Mouse (Mus musculus): Measurements from ENCODE around the gene Cilp. TPM values are rescaled to one million over a fixed set of nuclear protein-coding genes. Genes with fewer than 3 reads are reported as not detected.

Gene Cilp
- polyA plus RNA-seq, 1 experiment, result not detected

- H3K27me3 ChIP-seq (ENCODE audit: control insufficient read depth), result no peaks in the 10 kb centered on the region
These were observed 21.7 kb upstream of the Cilp start for GRCm38 (mm10) chr9:65243249-65243648.

GRCm38 (mm10) chr9:65244036-65244806 is 20.8 kb upstream of the Cilp start:
- no peaks in the 10 kb centered on the region for H3K27me3 ChIP-seq (ENCODE audit: control insufficient read depth)
- no peaks in the 10 kb centered on the region for H3K9me3 ChIP-seq (ENCODE audit: control insufficient read depth, low read length)
- no peaks in the 10 kb centered on the region for H3K4me1 ChIP-seq (ENCODE audit: control insufficient read depth)
- H3K36me3 ChIP-seq (ENCODE audit: control insufficient read depth), result no peaks in the 10 kb centered on the region; the same call in 1 of the 2 replicates
- H3K4me3 ChIP-seq (replicated peaks), result no peak overlapping the region
- no peak for TF ChIP-seq TAL1 (IDR thresholded peaks at IDR 0.05; ENCODE audit: low read length)
- no peak for TF ChIP-seq GATA1 (IDR thresholded peaks at IDR 0.05; ENCODE audit: low read length)

More at GRCm38 (mm10) chr9:65243249-65243648, 21.7 kb upstream of the Cilp start:
- no peak overlapping the region for H3K4me3 ChIP-seq (replicated peaks)
- H3K9me3 ChIP-seq (ENCODE audit: control insufficient read depth, low read length), result no peaks in the 10 kb centered on the region
- no peaks in the 10 kb centered on the region for H3K4me1 ChIP-seq (ENCODE audit: control insufficient read depth)
- TF ChIP-seq TAL1 (IDR thresholded peaks at IDR 0.05; ENCODE audit: low read length) (no peak), GATA1 (IDR thresholded peaks at IDR 0.05; ENCODE audit: low read length) (no peak)
- peaks cover 3% of the 10 kb centered on the region for H3K36me3 ChIP-seq (ENCODE audit: control insufficient read depth)

- Histone ChIP-seq H3K27me3 (ENCODE audit: control insufficient read depth) (no peaks in the 10 kb centered on the region), H3K9me3 (ENCODE audit: control insufficient read depth, low read length) (no peaks in the 10 kb centered on the region), H3K4me3 (replicated peaks) (no peak overlapping the region), H3K4me1 (ENCODE audit: control insufficient read depth) (no peaks in the 10 kb centered on the region), H3K36me3 (ENCODE audit: control insufficient read depth) (no peaks in the 10 kb centered on the region)
- TF ChIP-seq GATA1 (IDR thresholded peaks at IDR 0.05; ENCODE audit: low read length) (no peak), TAL1 (IDR thresholded peaks at IDR 0.05; ENCODE audit: low read length) (no peak)
These were observed 17.2 kb upstream of the Cilp start for GRCm38 (mm10) chr9:65247502-65248376.

- Histone ChIP-seq H3K4me1 (ENCODE audit: control insufficient read depth) (no peaks in the 10 kb centered on the region), H3K9me3 (ENCODE audit: control insufficient read depth, low read length) (no peaks in the 10 kb centered on the region), H3K27me3 (ENCODE audit: control insufficient read depth) (no peaks in the 10 kb centered on the region), H3K36me3 (ENCODE audit: control insufficient read depth) (no peaks in the 10 kb centered on the region), H3K4me3 (replicated peaks) (no peak overlapping the region)
- TF ChIP-seq TAL1 (IDR thresholded peaks at IDR 0.05; ENCODE audit: low read length), result no peak
- no peak for TF ChIP-seq GATA1 (IDR thresholded peaks at IDR 0.05; ENCODE audit: low read length)
These were observed 16.6 kb upstream of the Cilp start for GRCm38 (mm10) chr9:65248377-65248690.

GRCm38 (mm10) chr9:65252026-65252425 is 13.0 kb upstream of the Cilp start:
- H3K9me3 ChIP-seq (ENCODE audit: control insufficient read depth, low read length), result no peaks in the 10 kb centered on the region
- no peak overlapping the region for H3K4me3 ChIP-seq (replicated peaks)
- TF ChIP-seq GATA1 (IDR thresholded peaks at IDR 0.05; ENCODE audit: low read length) (no peak), TAL1 (IDR thresholded peaks at IDR 0.05; ENCODE audit: low read length) (no peak)
- H3K27me3 ChIP-seq (ENCODE audit: control insufficient read depth), result no peaks in the 10 kb centered on the region
- H3K36me3 ChIP-seq (ENCODE audit: control insufficient read depth), result no peaks in the 10 kb centered on the region
- H3K4me1 ChIP-seq (ENCODE audit: control insufficient read depth), result no peaks in the 10 kb centered on the region

- TF ChIP-seq TAL1 (IDR thresholded peaks at IDR 0.05; ENCODE audit: low read length) (no peak), GATA1 (IDR thresholded peaks at IDR 0.05; ENCODE audit: low read length) (no peak)
These were observed 8.9 kb upstream of the Cilp start for GRCm38 (mm10) chr9:65255906-65256600.

GRCm38 (mm10) chr9:65257218-65257910 is 7.6 kb upstream of the Cilp start:
- no peaks in the 10 kb centered on the region for H3K36me3 ChIP-seq (ENCODE audit: control insufficient read depth)
- TF ChIP-seq TAL1 (IDR thresholded peaks at IDR 0.05; ENCODE audit: low read length), result no peak
- TF ChIP-seq GATA1 (IDR thresholded peaks at IDR 0.05; ENCODE audit: low read length), result no peak
- no peaks in the 10 kb centered on the region for H3K4me1 ChIP-seq (ENCODE audit: control insufficient read depth)
- H3K27me3 ChIP-seq (ENCODE audit: control insufficient read depth), result no peaks in the 10 kb centered on the region
- no peaks in the 10 kb centered on the region for H3K9me3 ChIP-seq (ENCODE audit: control insufficient read depth, low read length)
- no peak overlapping the region for H3K4me3 ChIP-seq (replicated peaks)

More at GRCm38 (mm10) chr9:65255906-65256600, 8.9 kb upstream of the Cilp start:
- H3K4me3 ChIP-seq (replicated peaks), result no peak overlapping the region
- H3K27me3 ChIP-seq (ENCODE audit: control insufficient read depth), result no peaks in the 10 kb centered on the region
- H3K36me3 ChIP-seq (ENCODE audit: control insufficient read depth), result no peaks in the 10 kb centered on the region
- H3K9me3 ChIP-seq (ENCODE audit: control insufficient read depth, low read length), result no peaks in the 10 kb centered on the region
- H3K4me1 ChIP-seq (ENCODE audit: control insufficient read depth), result no peaks in the 10 kb centered on the region

- H3K27me3 ChIP-seq (ENCODE audit: control insufficient read depth), result no peaks in the 10 kb centered on the region
- H3K36me3 ChIP-seq (ENCODE audit: control insufficient read depth), result no peaks in the 10 kb centered on the region
- no peak overlapping the region for H3K4me3 ChIP-seq (replicated peaks)
- TF ChIP-seq GATA1 (IDR thresholded peaks at IDR 0.05; ENCODE audit: low read length) (no peak), TAL1 (IDR thresholded peaks at IDR 0.05; ENCODE audit: low read length) (no peak)
- H3K9me3 ChIP-seq (ENCODE audit: control insufficient read depth, low read length), result no peaks in the 10 kb centered on the region
- H3K4me1 ChIP-seq (ENCODE audit: control insufficient read depth), result no peaks in the 10 kb centered on the region
These were observed 5.6 kb upstream of the Cilp start for GRCm38 (mm10) chr9:65259366-65259765.
